Mouse (Mus musculus): ENCODE results near the gene Cfap299.

DNA sequence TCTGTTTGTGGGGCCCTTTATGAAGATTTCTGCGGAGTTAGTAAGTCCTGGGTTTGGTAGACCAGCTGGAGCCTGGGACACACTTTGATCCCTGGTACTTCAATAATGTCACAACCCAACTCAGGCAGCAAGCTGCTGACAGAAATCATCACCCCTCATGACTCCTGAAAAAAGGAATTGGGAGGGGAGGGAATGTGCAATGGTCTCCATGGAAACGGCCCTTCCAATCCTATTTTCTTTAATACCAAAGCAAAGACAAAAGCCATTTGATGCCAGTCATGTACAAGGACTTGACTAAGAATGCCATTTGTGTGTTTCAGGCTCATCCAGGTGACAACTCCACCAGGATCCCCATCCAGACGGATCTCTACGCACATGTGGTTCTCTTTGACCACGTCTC is 472.4 kb downstream of the Cfap299 start:
- TF ChIP-seq POLR2A (IDR thresholded peaks at IDR 0.05; ENCODE audit: insufficient read depth, low read depth, low read length) (no peak), CTCF (IDR thresholded peaks at IDR 0.05; ENCODE audit: insufficient read depth, low read depth, low read length) (no peak)

Measured in olfactory bulb, adult 2 months (tissue).